Mouse (Mus musculus): Measurements from ENCODE around the gene Asap2. TPM values are rescaled to one million over a fixed set of nuclear protein-coding genes. Genes with fewer than 3 reads are reported as not detected.

Asap2 gene
- polyA plus RNA-seq, 1 experiment, result 6.6 TPM

- TF ChIP-seq CTCF (IDR thresholded peaks at IDR 0.05; ENCODE audit: control insufficient read depth, insufficient read depth, low read length), result no peak
- TF ChIP-seq POLR2A (IDR thresholded peaks at IDR 0.05; ENCODE audit: borderline replicate concordance, control insufficient read depth, low read depth, low read length), result no peak
- WGBS, result 77% methylated on average over 7 of the region's 7 CpGs
- Histone ChIP-seq H3K4me1 (ENCODE audit: control insufficient read depth, insufficient read depth, low read length) (peaks cover 1% of the 10 kb centered on the region; the same call in 1 of the 2 replicates), H3K4me3 (replicated peaks; ENCODE audit: control insufficient read depth, low read depth, low read length) (no peak overlapping the region), H3K27ac (ENCODE audit: control insufficient read depth, insufficient read depth, low read depth, low read length, poor library complexity) (no peak overlapping the region)
Measured at GRCm38 (mm10) chr12:21165891-21166342, 175.7 kb downstream of the Asap2 start.

GRCm38 (mm10) chr12:21166884-21167575 is 176.8 kb downstream of the Asap2 start:
- Histone ChIP-seq H3K4me1 (ENCODE audit: control insufficient read depth, insufficient read depth, low read length) (no peaks in the 10 kb centered on the region; the same call in 1 of the 2 replicates), H3K27ac (ENCODE audit: control insufficient read depth, insufficient read depth, low read depth, low read length, poor library complexity) (no peak overlapping the region), H3K4me3 (replicated peaks; ENCODE audit: control insufficient read depth, low read depth, low read length) (no peak overlapping the region)
- WGBS, result 5% methylated on average over 6 of the region's 6 CpGs
- TF ChIP-seq CTCF (IDR thresholded peaks at IDR 0.05; ENCODE audit: control insufficient read depth, insufficient read depth, low read length), result no peak
- no peak for TF ChIP-seq POLR2A (IDR thresholded peaks at IDR 0.05; ENCODE audit: borderline replicate concordance, control insufficient read depth, low read depth, low read length)

GRCm38 (mm10) chr12:21167741-21168140 is 177.5 kb downstream of the Asap2 start:
- no peak for TF ChIP-seq CTCF (IDR thresholded peaks at IDR 0.05; ENCODE audit: control insufficient read depth, insufficient read depth, low read length)
- no peak for TF ChIP-seq POLR2A (IDR thresholded peaks at IDR 0.05; ENCODE audit: borderline replicate concordance, control insufficient read depth, low read depth, low read length)
- WGBS, result 92% methylated on average over 4 of the region's 4 CpGs
- Histone ChIP-seq H3K4me1 (ENCODE audit: control insufficient read depth, insufficient read depth, low read length) (no peaks in the 10 kb centered on the region; the same call in 1 of the 2 replicates), H3K4me3 (replicated peaks; ENCODE audit: control insufficient read depth, low read depth, low read length) (no peak overlapping the region), H3K27ac (ENCODE audit: control insufficient read depth, insufficient read depth, low read depth, low read length, poor library complexity) (no peak overlapping the region)

- TF ChIP-seq CTCF (IDR thresholded peaks at IDR 0.05; ENCODE audit: control insufficient read depth, insufficient read depth, low read length) (no peak), POLR2A (IDR thresholded peaks at IDR 0.05; ENCODE audit: borderline replicate concordance, control insufficient read depth, low read depth, low read length) (no peak)
- no peak overlapping the region for H3K4me3 ChIP-seq (replicated peaks; ENCODE audit: control insufficient read depth, low read depth, low read length)
- no peaks in the 10 kb centered on the region; the same call in 1 of the 2 replicates for H3K4me1 ChIP-seq (ENCODE audit: control insufficient read depth, insufficient read depth, low read length)
- no peak overlapping the region for H3K27ac ChIP-seq (ENCODE audit: control insufficient read depth, insufficient read depth, low read depth, low read length, poor library complexity)
- WGBS, result 82% methylated on average over 6 of the region's 6 CpGs
Measured at GRCm38 (mm10) chr12:21168149-21168548, 177.9 kb downstream of the Asap2 start.

- WGBS, result 63% methylated on average over 11 of the region's 11 CpGs
Measured at GRCm38 (mm10) chr12:21171776-21172490, 181.7 kb downstream of the Asap2 start.

GRCm38 (mm10) chr12:21173847-21174412 is 183.7 kb downstream of the Asap2 start:
- Histone ChIP-seq H3K4me3 (replicated peaks; ENCODE audit: control insufficient read depth, low read depth, low read length) (no peak overlapping the region), H3K27ac (ENCODE audit: control insufficient read depth, insufficient read depth, low read depth, low read length, poor library complexity) (no peak overlapping the region), H3K4me1 (ENCODE audit: control insufficient read depth, insufficient read depth, low read length) (no peaks in the 10 kb centered on the region; the same call in 1 of the 2 replicates)
- TF ChIP-seq POLR2A (IDR thresholded peaks at IDR 0.05; ENCODE audit: borderline replicate concordance, control insufficient read depth, low read depth, low read length), result no peak
- no peak for TF ChIP-seq CTCF (IDR thresholded peaks at IDR 0.05; ENCODE audit: control insufficient read depth, insufficient read depth, low read length)
- 66% methylated on average over 7 of the region's 7 CpGs for WGBS

More at GRCm38 (mm10) chr12:21171776-21172490, 181.7 kb downstream of the Asap2 start:
- no peak for TF ChIP-seq POLR2A (IDR thresholded peaks at IDR 0.05; ENCODE audit: borderline replicate concordance, control insufficient read depth, low read depth, low read length)
- no peak for TF ChIP-seq CTCF (IDR thresholded peaks at IDR 0.05; ENCODE audit: control insufficient read depth, insufficient read depth, low read length)
- Histone ChIP-seq H3K4me3 (replicated peaks; ENCODE audit: control insufficient read depth, low read depth, low read length) (no peak overlapping the region), H3K27ac (ENCODE audit: control insufficient read depth, insufficient read depth, low read depth, low read length, poor library complexity) (peak overlapping the region; percentile 3; the same call in 1 of the 2 replicates), H3K4me1 (ENCODE audit: control insufficient read depth, insufficient read depth, low read length) (no peaks in the 10 kb centered on the region; the same call in 1 of the 2 replicates)

- H3K27ac ChIP-seq (ENCODE audit: control insufficient read depth, insufficient read depth, low read depth, low read length, poor library complexity), result no peak overlapping the region
- no peak for TF ChIP-seq CTCF (IDR thresholded peaks at IDR 0.05; ENCODE audit: control insufficient read depth, insufficient read depth, low read length)
- TF ChIP-seq POLR2A (IDR thresholded peaks at IDR 0.05; ENCODE audit: borderline replicate concordance, control insufficient read depth, low read depth, low read length), result no peak
- WGBS, result 89% methylated on average over 5 of the region's 5 CpGs
- no peaks in the 10 kb centered on the region; the same call in 1 of the 2 replicates for H3K4me1 ChIP-seq (ENCODE audit: control insufficient read depth, insufficient read depth, low read length)
- no peak overlapping the region for H3K4me3 ChIP-seq (replicated peaks; ENCODE audit: control insufficient read depth, low read depth, low read length)
Measured at GRCm38 (mm10) chr12:21176399-21176798, 186.1 kb downstream of the Asap2 start.

Measured in bone marrow, adult 2 months (tissue).